ENCODE assay signal across 23 mouse cellular contexts in the genomic region with DNA sequence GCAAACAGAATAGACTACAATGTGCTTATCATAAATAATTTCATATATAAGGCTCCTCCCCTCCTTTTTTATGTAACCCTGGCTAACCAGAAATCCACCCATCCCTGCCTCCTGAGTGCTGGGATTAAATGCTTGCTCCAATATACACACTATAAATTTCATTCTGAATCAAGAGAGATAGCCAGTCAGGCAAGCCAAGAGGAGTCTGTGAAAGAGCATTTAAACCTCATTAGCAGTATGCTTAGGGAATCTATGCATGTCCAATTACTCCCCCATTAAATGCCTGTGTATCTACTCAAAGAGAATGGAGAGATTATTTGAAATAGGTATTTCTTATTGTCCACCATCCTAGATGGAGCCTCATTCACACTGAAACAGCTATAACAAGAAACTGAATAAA.
DNase-seq lines count a peak whose midpoint lies in the region; ATAC-seq lines count a peak whose summit lies in the region.
"Had no signal": no experiment of that assay in that cellular context is flagged by ENCODE, and none has a peak within 500 bp of the region (broad histone marks: within the 10 kb centered on the region; RNA-seq: fewer than 3 reads in every experiment).

No protein-coding gene starts in this region.

- H3K27ac ChIP-seq in neural tube, embryonic 12.5 days, result no peak overlapping the region
- no peak overlapping the region for H3K27ac ChIP-seq in neural tube, embryonic 14.5 days (ENCODE audit: low read depth, low read length)
- H3K27ac ChIP-seq: embryonic facial prominence, embryonic 10.5 days; embryonic facial prominence, embryonic 12.5 days; forebrain, embryonic 13.5 days; forebrain, embryonic 15.5 days had no signal

- no peak overlapping the region for H3K4me2 ChIP-seq in neural tube, embryonic 12.5 days (replicated peaks)
- no peak overlapping the region for H3K4me2 ChIP-seq in neural tube, embryonic 14.5 days (ENCODE audit: low read depth, low read length)
- H3K4me2 ChIP-seq: embryonic facial prominence, embryonic 12.5 days; forebrain, embryonic 13.5 days; forebrain, embryonic 15.5 days had no signal

- H3K4me3 ChIP-seq in neural tube, embryonic 12.5 days, result no peak overlapping the region
- H3K4me3 ChIP-seq in neural tube, embryonic 14.5 days (ENCODE audit: low read depth, low read length), result no peak overlapping the region
- H3K4me3 ChIP-seq: embryonic facial prominence, embryonic 10.5 days; embryonic facial prominence, embryonic 12.5 days; forebrain, embryonic 13.5 days; forebrain, embryonic 15.5 days had no signal

- H3K4me1 ChIP-seq in neural tube, embryonic 12.5 days, result no peaks in the 10 kb centered on the region
- H3K4me1 ChIP-seq in neural tube, embryonic 14.5 days (ENCODE audit: control insufficient read depth, insufficient read depth, low read length), result no peaks in the 10 kb centered on the region
- H3K4me1 ChIP-seq: forebrain, embryonic 13.5 days; forebrain, embryonic 15.5 days had no signal

- no peaks in the 10 kb centered on the region for H3K36me3 ChIP-seq in neural tube, embryonic 12.5 days
- no peaks in the 10 kb centered on the region for H3K36me3 ChIP-seq in neural tube, embryonic 14.5 days (ENCODE audit: control insufficient read depth, insufficient read depth, low read length)
- H3K36me3 ChIP-seq: embryonic facial prominence, embryonic 10.5 days; embryonic facial prominence, embryonic 12.5 days; forebrain, embryonic 15.5 days; G1E had no signal

- no peaks in the 10 kb centered on the region for H3K9me3 ChIP-seq in neural tube, embryonic 12.5 days
- H3K9me3 ChIP-seq in neural tube, embryonic 14.5 days (ENCODE audit: control insufficient read depth, low read length), result no peaks in the 10 kb centered on the region
- H3K9me3 ChIP-seq: embryonic facial prominence, embryonic 10.5 days; embryonic facial prominence, embryonic 12.5 days; forebrain, embryonic 13.5 days; forebrain, embryonic 15.5 days; G1E had no signal

- peak; percentile 35 for DNase-seq in heart, adult 11 months
- DNase-seq in heart, adult 9 months (ENCODE audit: low spot score in 2 of 2), result no peak
- no peak for DNase-seq in neural tube, embryonic 10.5 days (ENCODE audit: extremely low spot score, low spot score)
- DNase-seq: adrenal gland, adult 8-10 months; adrenal gland, postnatal 14 days; adrenal gland, postnatal 36 days; B cell, adult 2 months; cerebellum, adult 11-12 months; cerebellum, adult 2 months; cerebellum, adult 9-10 months; cerebellum, postnatal 10 days; cerebellum, postnatal 25 days had no signal

- ATAC-seq in neural tube, embryonic 12.5 days (ENCODE audit: low FRiP score, low read depth), result 0 out of 2 replicates have a peak, but pooled peaks have one; percentile 44
- peak; percentile 56; the same call in 1 of the 2 replicates for ATAC-seq in neural tube, embryonic 14.5 days (ENCODE audit: low read depth)
- ATAC-seq: activated CD4-positive, CD25-positive, alpha-beta regulatory T cell, adult 4 months; CD4-positive, CD25-positive, alpha-beta regulatory T cell, adult 4 months; Patski had no signal

- no peaks in the 10 kb centered on the region for H3K27me3 ChIP-seq in neural tube, embryonic 12.5 days (replicated peaks)
- no peaks in the 10 kb centered on the region for H3K27me3 ChIP-seq in neural tube, embryonic 14.5 days (ENCODE audit: control insufficient read depth, insufficient read depth, low read length)
- H3K27me3 ChIP-seq: CH12.LX; embryonic facial prominence, embryonic 12.5 days; forebrain, embryonic 13.5 days; forebrain, embryonic 15.5 days; Patski had no signal

- no peak overlapping the region for H3K9ac ChIP-seq in neural tube, embryonic 12.5 days
- H3K9ac ChIP-seq in neural tube, embryonic 14.5 days (replicated peaks; ENCODE audit: low read depth, low read length), result no peak overlapping the region
- H3K9ac ChIP-seq: embryonic facial prominence, embryonic 12.5 days; forebrain, embryonic 13.5 days; forebrain, embryonic 15.5 days had no signal
